Mouse (Mus musculus): ENCODE measurements around the gene Irak2. TPM values are rescaled to one million over a fixed set of nuclear protein-coding genes. Genes with fewer than 3 reads are reported as not detected.
A peak's percentile ranks its signal among the peaks of the same experiment; 100 is the strongest.
"Not testable (repeated sequence)": the region's sequence is repeated elsewhere in the genome, so short reads cannot be mapped to it uniquely, and the experiment has no call there.

Irak2 gene
- polyA plus RNA-seq, 2 experiments from 2014 or later = 21.9 to 29.8 TPM

- ATAC-seq = peak; percentile 3
These were observed 59.2 kb downstream of the Irak2 start for GRCm38 (mm10) chr6:113697222-113698205.

- ATAC-seq = no peak
These were observed 74.5 kb downstream of the Irak2 start for GRCm38 (mm10) chr6:113712718-113713117.

GRCm38 (mm10) chr6:113713389-113713788 is 75.1 kb downstream of the Irak2 start:
- ATAC-seq = not testable (repeated sequence)

GRCm38 (mm10) chr6:113714276-113714675 is 76.0 kb downstream of the Irak2 start:
- ATAC-seq = no peak

- no peak for ATAC-seq
These were observed 76.5 kb downstream of the Irak2 start for GRCm38 (mm10) chr6:113714797-113715196.

GRCm38 (mm10) chr6:113717541-113717940 is 79.3 kb downstream of the Irak2 start:
- ATAC-seq = no peak

GRCm38 (mm10) chr6:113719878-113720277 is 81.6 kb downstream of the Irak2 start, which contains the start of gene Ghrl:
Ghrl (minus strand) TSS chr6:113719880.
- ATAC-seq = no peak

GRCm38 (mm10) chr6:113721061-113721460 is 82.8 kb downstream of the Irak2 start:
- no peak for ATAC-seq

- no peak for ATAC-seq
These were observed 89.9 kb downstream of the Irak2 start for GRCm38 (mm10) chr6:113728181-113728580.

- ATAC-seq = no peak
These were observed 93.0 kb downstream of the Irak2 start for GRCm38 (mm10) chr6:113731296-113731695.

GRCm38 (mm10) chr6:113737318-113738046 is 99.2 kb downstream of the Irak2 start:
- no peak for ATAC-seq

- peak; percentile 88 for ATAC-seq
These were observed 102.3 kb downstream of the Irak2 start, which contains the start of gene Sec13 for GRCm38 (mm10) chr6:113740236-113741217. Sec13 (minus strand) TSS chr6:113740743.

GRCm38 (mm10) chr6:113741425-113741824 is 103.2 kb downstream of the Irak2 start:
- no peak for ATAC-seq

GRCm38 (mm10) chr6:113742321-113742720 is 104.1 kb downstream of the Irak2 start:
- ATAC-seq = no peak

- no peak for ATAC-seq
These were observed 104.8 kb downstream of the Irak2 start for GRCm38 (mm10) chr6:113743111-113743510.

Other genes with a start within 250 kb of the Irak2 start
- 10 to 100 TPM; 10.6 to 15.3 TPM for gene Ttll3, start 249.2 kb upstream of the Irak2 start, polyA plus RNA-seq (2017; shearing (Covaris generic))
- 10 to 100 TPM in 1 of 2 experiments, 1 to 10 TPM in 1; 5.4 to 18.7 TPM for gene Rpusd3, start 219.1 kb upstream of the Irak2 start, polyA plus RNA-seq (2017; shearing (Covaris generic))
- not detected for gene Cidec, start 202.7 kb upstream of the Irak2 start, polyA plus RNA-seq (2017; shearing (Covaris generic))
- gene Jagn1, start 195.9 kb upstream of the Irak2 start, polyA plus RNA-seq (2017; shearing (Covaris generic)) = 10 to 100 TPM; 40.7 to 68.9 TPM
- gene Il17re, start 180.0 kb upstream of the Irak2 start, polyA plus RNA-seq (2017; shearing (Covaris generic)) = under 1 TPM; 0.97 TPM
- gene Il17rc, start 167.0 kb upstream of the Irak2 start, polyA plus RNA-seq (2017; shearing (Covaris generic)) = not detected
- gene Creld1, start 155.2 kb upstream of the Irak2 start, polyA plus RNA-seq (2017; shearing (Covaris generic)) = 1 to 10 TPM; 2.7 to 8.0 TPM
- under 1 TPM in 1 of 2 experiments, not detected in 1; 0.20 TPM for gene Prrt3, start 136.5 kb upstream of the Irak2 start, polyA plus RNA-seq (2017; shearing (Covaris generic))
- gene Emc3, start 106.8 kb upstream of the Irak2 start, polyA plus RNA-seq (2017; shearing (Covaris generic)) = 10 to 100 TPM; 57.7 to 61.8 TPM
- 1 to 10 TPM; 4.4 to 7.2 TPM for gene Fancd2, start 106.8 kb upstream of the Irak2 start, polyA plus RNA-seq (2017; shearing (Covaris generic))
- gene Fancd2os, start 37.8 kb upstream of the Irak2 start, polyA plus RNA-seq (2017; shearing (Covaris generic)) = not detected
- gene Brk1, start 33.7 kb upstream of the Irak2 start, polyA plus RNA-seq (2017; shearing (Covaris generic)) = 100 to 1,000 TPM; 275 to 326 TPM
- gene Vhl, start 14.5 kb upstream of the Irak2 start, polyA plus RNA-seq (2017; shearing (Covaris generic)) = 10 to 100 TPM in 1 of 2 experiments, 1 to 10 TPM in 1; 7.1 to 14.5 TPM
- gene Tatdn2, start 58.6 kb downstream of the Irak2 start, polyA plus RNA-seq (2017; shearing (Covaris generic)) = 1 to 10 TPM; 1.0 to 5.0 TPM
- not detected for gene Ghrl, start 81.4 kb downstream of the Irak2 start, polyA plus RNA-seq (2017; shearing (Covaris generic))
- 100 to 1,000 TPM; 139 to 168 TPM for gene Sec13, start 102.3 kb downstream of the Irak2 start, polyA plus RNA-seq (2017; shearing (Covaris generic))